Mouse (Mus musculus) frontal cortex, postnatal 25 days (tissue): Measurements from ENCODE around the gene Tinf2.

Experiments
- DNase-seq, 2 experiments: peaks; one replicate each; pipeline ENCODE4 v3.0.0; 2022; ENCODE audit warnings: low spot score in 2 of 2

Tinf2 gene

DNA sequence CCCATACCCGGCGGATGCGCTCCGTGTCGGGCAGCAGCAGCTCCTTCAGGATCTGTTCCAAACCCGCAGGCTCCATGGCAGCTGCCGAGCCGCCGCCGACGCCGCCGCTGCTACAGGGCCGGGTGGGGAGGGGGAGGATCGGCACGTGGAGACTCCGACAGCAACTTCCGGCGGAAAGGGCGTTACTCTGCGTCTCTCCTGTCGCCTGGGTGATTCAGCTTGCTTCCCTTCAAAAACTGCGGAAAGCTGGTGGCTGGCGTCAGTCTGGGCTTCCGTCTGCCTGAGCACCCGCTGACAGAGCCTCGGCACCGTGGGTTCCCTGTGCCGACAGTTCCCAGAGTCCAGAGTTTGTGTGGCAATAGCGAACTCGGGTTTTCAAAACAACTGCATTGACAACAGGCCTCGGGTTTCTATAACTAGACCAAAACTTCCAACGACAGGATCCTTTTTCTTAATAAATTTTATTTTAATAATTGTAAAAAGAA, 46.1 kb downstream of the Tinf2 start, which contains the start of gene Ipo4:
Gene Ipo4, minus strand, starts transcription at position 435 of the 485 bp plus-strand sequence.
- peak; percentile 64 to 79 for DNase-seq

DNA sequence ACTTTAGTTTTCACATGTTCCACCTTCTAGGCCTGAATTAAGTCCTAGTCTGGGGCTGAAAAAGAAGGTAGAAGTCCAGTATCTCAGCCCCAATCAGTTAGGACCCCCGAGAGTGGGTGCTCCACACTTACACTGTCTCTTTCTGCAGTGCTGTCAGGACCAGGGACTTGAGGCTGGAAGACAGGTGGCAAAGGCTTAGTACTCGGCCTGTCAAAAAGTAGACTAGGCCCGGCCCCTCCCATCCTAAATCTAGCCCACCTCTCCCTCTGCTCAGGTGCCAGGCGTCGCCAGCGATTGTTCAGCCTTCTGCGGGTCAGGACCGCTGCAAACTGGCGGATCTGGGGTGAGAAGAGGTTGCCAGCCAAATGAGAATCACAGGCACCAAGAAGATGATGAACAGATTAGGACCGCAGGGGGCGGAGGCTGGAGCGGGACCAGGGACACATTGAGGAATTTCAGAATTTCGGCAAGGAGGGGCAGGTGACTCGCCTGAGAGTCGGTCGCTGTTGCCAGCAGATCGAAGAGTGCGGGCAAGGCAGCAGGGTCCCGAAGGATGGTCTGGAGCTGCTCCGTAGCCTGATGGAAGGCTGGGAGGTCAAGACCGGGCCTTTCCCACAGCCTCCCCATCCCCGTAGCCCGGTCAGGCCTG, 46.6 kb downstream of the Tinf2 start:
- no peak for DNase-seq

DNA sequence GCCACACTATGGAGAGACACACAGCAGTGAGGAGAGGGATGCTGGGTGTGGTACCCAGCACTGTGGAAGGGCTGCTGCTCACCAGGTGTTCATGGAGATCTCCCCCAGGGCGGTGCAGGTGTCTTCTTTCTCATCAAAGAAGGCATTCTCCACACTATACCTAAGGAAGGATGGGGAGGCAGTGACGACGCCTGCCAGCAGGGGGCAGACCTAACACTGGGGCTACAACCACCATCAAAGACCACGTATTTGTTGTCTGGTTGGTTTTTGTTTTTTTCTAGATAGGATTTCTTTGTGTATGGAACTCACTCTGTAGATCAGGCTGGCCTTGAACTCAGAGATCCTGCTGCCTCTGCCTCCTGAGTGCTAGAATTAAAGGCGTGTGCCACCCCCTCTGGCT, 52.3 kb downstream of the Tinf2 start:
- DNase-seq, result peak; percentile 25 to 41

DNA sequence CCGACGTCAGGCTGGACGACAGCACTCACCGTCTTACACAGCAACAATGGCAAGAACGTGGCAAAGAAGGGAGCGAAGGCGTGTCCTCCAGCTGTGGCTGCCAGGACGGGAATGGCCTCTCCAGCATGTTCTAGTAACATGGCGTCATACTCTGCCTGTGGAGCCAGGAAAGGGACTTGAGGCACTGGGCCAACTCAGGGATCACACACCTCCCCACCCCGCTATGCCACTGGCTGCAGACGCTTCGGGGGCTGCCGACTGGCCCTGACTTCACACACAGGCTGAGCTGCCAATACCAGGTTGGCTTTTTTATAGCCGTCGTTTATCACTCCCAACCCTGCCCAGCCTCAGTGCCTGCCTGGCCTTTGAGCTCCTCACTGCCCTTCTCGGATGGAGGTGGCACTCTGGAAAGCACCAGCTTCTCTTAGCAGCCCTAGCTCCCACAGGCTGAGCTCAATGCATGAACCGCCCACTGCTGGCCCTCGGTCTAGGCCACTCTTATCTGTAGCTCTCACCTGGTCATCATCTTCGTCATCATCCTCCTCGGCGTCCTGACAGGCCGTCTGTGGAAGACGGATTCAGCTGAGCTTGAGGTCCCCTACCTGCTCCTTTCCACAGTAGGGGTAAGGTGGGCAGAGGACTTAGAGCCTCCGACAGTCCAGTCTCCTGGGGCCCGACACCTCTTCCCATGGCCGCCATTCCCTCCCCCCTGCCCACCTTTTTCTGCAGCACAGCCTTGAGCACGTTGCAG, 53.4 kb downstream of the Tinf2 start:
- DNase-seq, result no peak
